Mouse (Mus musculus): ENCODE data around the gene Clmp.

DNA sequence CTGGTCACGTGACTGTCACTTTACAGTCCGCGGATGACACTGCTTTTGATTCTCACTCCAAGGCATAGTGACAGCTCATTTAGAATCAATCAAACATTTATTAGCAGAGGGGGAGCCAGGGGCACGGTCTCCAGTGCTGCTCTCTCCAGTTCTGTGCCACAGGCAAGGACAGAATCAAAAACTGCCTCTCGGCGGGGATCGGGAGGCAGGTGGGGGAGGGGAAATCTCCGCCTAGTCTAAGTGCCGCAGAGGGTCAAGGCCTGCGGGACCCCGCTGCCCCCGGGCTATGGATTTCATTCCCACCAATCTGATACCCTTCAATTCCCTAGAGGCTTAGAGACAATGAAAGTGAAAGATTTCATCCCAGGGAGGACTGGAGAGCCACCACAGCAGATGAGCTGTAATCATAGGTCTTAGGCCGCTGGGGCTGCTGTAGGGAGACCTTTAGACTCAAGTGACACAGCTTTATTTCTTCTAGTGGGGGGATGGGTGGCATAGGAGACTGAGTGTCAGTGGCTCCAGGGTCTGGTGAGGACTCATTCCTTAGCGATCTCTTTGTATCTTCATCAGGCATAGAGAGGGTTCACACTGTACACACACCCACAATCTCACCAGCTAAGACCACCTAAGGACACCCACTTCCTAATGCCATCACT is 47.2 kb upstream of the Clmp start:
- TF ChIP-seq POLR2A (IDR thresholded peaks at IDR 0.05; ENCODE audit: low read depth, low read length) = no peak
- no peak for TF ChIP-seq CTCF (IDR thresholded peaks at IDR 0.05; ENCODE audit: extremely low read depth, insufficient read depth, insufficient read length, insufficient replicate concordance)
